Mouse (Mus musculus): ENCODE results near the gene Arhgap4. TPM values are rescaled to one million over a fixed set of nuclear protein-coding genes. Genes with fewer than 3 reads are reported as not detected.
A peak's percentile ranks its signal among the peaks of the same experiment; 100 is the strongest.

Arhgap4 gene
- 3.5 and 7.7 TPM in 2 replicates for total RNA-seq (2012; rRNA removed)

DNA sequence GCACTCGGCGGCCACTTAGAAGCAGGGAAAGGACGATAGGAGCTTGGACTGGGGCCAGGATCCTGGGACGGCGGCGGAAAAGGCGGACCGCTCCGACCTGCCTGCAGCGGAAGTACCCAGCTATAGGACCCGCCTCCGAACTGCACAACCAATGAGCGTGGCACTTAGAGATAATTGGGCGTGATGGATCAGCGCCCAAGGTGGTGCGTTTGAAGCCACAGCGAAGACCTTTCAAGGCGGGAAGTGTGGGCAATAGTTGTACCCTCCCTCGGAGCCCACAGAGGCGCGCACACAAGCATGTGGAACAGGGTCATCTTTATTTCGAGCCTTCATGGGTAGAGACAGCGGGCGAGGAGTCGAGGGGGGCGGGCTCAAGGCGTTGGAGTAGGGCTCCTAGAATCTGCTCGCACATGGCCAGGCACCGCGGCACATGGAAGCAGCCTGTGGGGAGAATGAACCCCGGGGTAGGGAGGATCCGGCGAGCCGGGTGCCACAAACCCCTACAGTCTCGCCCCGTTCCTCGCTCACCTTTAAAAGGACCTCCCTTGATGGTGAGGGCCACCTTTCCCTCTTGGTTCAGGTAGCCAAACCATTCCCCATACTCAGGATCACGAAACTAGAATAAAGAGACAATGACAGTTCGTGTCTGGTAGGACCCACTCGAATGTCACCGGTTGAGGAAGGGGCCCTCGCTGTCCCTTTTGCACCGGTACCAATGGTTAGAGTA, at the start of gene Arhgap4, which contains the start of gene Naa10:
Gene Arhgap4, minus strand, starts transcription at position 48 of the 727 bp plus-strand sequence.
Gene Naa10, minus strand, starts transcription at position 122 of the 727 bp plus-strand sequence.
- H3K9ac ChIP-seq (ENCODE audit: insufficient read depth, low read depth, low read length, poor library complexity, severe bottlenecking), result peak within 1 kb of the TSS; percentile 80
- peak within 1 kb of the TSS; percentile 66 for H3K27ac ChIP-seq (ENCODE audit: insufficient read depth, low read depth, low read length, poor library complexity, severe bottlenecking)
- H3K9me3 ChIP-seq (ENCODE audit: control insufficient read depth, insufficient read depth, low read depth, low read length), result no peaks in the 10 kb centered on the region
- peaks cover 21% of the 10 kb centered on the region for H3K36me3 ChIP-seq (ENCODE audit: control insufficient read depth, insufficient read depth, low read length, poor library complexity, severe bottlenecking)
- in situ Hi-C loops (cut with MboI; ENCODE audit: low sequenced_read_pairs in 2 of 2, unreplicated experiment in 2 of 2), result no loop called here
- TF ChIP-seq MAFK (IDR thresholded peaks at IDR 0.05; ENCODE audit: insufficient read depth, low read depth, low read length), result no peak
- TF ChIP-seq ZNF384 (IDR thresholded peaks at IDR 0.05; ENCODE audit: low read depth, low read length), result no peak
- TF ChIP-seq HCFC1 (IDR thresholded peaks at IDR 0.05; ENCODE audit: borderline replicate concordance, insufficient read depth, low read length), result no peak
- TF ChIP-seq ZC3H11A (IDR thresholded peaks at IDR 0.05; ENCODE audit: borderline replicate concordance, low read depth, low read length), result no peak
- TF ChIP-seq CHD2 (IDR thresholded peaks at IDR 0.05; ENCODE audit: low read depth, low read length), result no peak
- no peaks in the 10 kb centered on the region for H3K4me1 ChIP-seq (ENCODE audit: control insufficient read depth in 2 of 2, insufficient read depth in 2 of 2, low read length in 2 of 2, poor library complexity in 1 of 2)
- peak; percentile 73 for DNase-seq (ENCODE audit: low read depth, low spot score)
- peak within 1 kb of the TSS; percentile 76 to 97 for H3K4me3 ChIP-seq (ENCODE audit: insufficient read depth in 1 of 2, low read depth in 1 of 2, low read length in 2 of 2, poor library complexity in 1 of 2, severe bottlenecking in 1 of 2)

DNA sequence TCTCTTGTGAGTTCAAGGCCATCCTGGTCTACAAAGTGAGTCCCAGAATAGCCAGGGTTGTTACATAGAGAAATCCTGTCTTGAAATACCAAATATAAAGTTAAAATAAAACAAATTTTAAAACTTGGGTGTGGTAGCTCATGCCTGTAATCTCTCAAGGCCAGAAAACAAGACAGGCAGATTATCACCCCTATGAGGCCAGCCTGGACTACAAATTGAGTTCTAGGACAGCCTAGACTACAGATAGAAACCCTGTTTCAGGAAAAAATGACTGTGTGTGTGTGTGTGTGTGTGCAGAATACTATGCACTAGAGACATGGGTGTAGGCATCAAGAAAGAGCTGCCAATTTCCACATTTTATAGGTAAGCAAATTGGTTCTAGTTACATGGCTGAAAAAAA, 49.1 kb upstream of the Arhgap4 start:
- Histone ChIP-seq H3K36me3 (ENCODE audit: control insufficient read depth, insufficient read depth, low read length, poor library complexity, severe bottlenecking) (no peaks in the 10 kb centered on the region), H3K27ac (ENCODE audit: insufficient read depth, low read depth, low read length, poor library complexity, severe bottlenecking) (no peak overlapping the region), H3K4me1 (ENCODE audit: control insufficient read depth in 2 of 2, insufficient read depth in 2 of 2, low read length in 2 of 2, poor library complexity in 1 of 2) (peaks cover 0 to 2% of the 10 kb centered on the region in 2 experiments; a peak in 1 of 4 replicates), H3K9me3 (ENCODE audit: control insufficient read depth, insufficient read depth, low read depth, low read length) (no peaks in the 10 kb centered on the region), H3K4me3 (ENCODE audit: insufficient read depth in 1 of 2, low read depth in 1 of 2, low read length in 2 of 2, poor library complexity in 1 of 2, severe bottlenecking in 1 of 2) (no peak overlapping the region), H3K9ac (ENCODE audit: insufficient read depth, low read depth, low read length, poor library complexity, severe bottlenecking) (no peak overlapping the region)
- no peak for DNase-seq (ENCODE audit: low read depth, low spot score)
- in situ Hi-C loops (cut with MboI; ENCODE audit: low sequenced_read_pairs in 2 of 2, unreplicated experiment in 2 of 2), result loop anchor here in 1 of 2 experiments (25.0 kb wide), 1 partner anchor 267 kb away; the partner anchor contains the start of gene Flna
- TF ChIP-seq MAFK (IDR thresholded peaks at IDR 0.05; ENCODE audit: insufficient read depth, low read depth, low read length) (no peak), HCFC1 (IDR thresholded peaks at IDR 0.05; ENCODE audit: borderline replicate concordance, insufficient read depth, low read length) (no peak), ZC3H11A (IDR thresholded peaks at IDR 0.05; ENCODE audit: borderline replicate concordance, low read depth, low read length) (no peak), CHD2 (IDR thresholded peaks at IDR 0.05; ENCODE audit: low read depth, low read length) (no peak), ZNF384 (IDR thresholded peaks at IDR 0.05; ENCODE audit: low read depth, low read length) (no peak)

DNA sequence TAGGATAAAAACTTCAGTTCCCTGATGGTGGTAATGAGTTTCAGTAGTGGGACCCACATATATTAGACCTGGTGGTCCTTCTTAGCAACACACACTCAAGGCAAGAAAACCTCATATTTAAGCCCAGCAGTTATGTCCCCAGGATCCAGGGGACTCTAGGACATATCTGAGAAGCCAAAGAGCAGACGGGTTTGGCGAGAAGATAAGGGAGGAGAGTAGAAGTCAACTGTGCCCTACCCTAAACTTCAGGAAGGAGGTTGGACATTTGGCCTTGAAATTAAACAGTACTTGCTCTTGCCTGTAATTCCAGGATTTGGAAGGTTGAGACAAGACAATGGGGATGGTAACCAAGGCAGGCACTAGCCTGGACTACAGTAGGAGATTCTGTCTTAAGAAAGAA, 48.1 kb upstream of the Arhgap4 start:
- no peak overlapping the region for H3K4me3 ChIP-seq (ENCODE audit: insufficient read depth in 1 of 2, low read depth in 1 of 2, low read length in 2 of 2, poor library complexity in 1 of 2, severe bottlenecking in 1 of 2)
- peaks cover 4% of the 10 kb centered on the region; the same call in 1 of the 2 replicates for H3K36me3 ChIP-seq (ENCODE audit: control insufficient read depth, insufficient read depth, low read length, poor library complexity, severe bottlenecking)
- peaks cover 0 to 2% of the 10 kb centered on the region in 2 experiments; a peak in 1 of 4 replicates for H3K4me1 ChIP-seq (ENCODE audit: control insufficient read depth in 2 of 2, insufficient read depth in 2 of 2, low read length in 2 of 2, poor library complexity in 1 of 2)
- H3K9ac ChIP-seq (ENCODE audit: insufficient read depth, low read depth, low read length, poor library complexity, severe bottlenecking), result no peak overlapping the region
- no peaks in the 10 kb centered on the region for H3K9me3 ChIP-seq (ENCODE audit: control insufficient read depth, insufficient read depth, low read depth, low read length)
- TF ChIP-seq ZC3H11A (IDR thresholded peaks at IDR 0.05; ENCODE audit: borderline replicate concordance, low read depth, low read length) (no peak), CHD2 (IDR thresholded peaks at IDR 0.05; ENCODE audit: low read depth, low read length) (no peak), ZNF384 (IDR thresholded peaks at IDR 0.05; ENCODE audit: low read depth, low read length) (no peak), MAFK (IDR thresholded peaks at IDR 0.05; ENCODE audit: insufficient read depth, low read depth, low read length) (no peak), HCFC1 (IDR thresholded peaks at IDR 0.05; ENCODE audit: borderline replicate concordance, insufficient read depth, low read length) (no peak)
- in situ Hi-C loops (cut with MboI; ENCODE audit: low sequenced_read_pairs in 2 of 2, unreplicated experiment in 2 of 2), result loop anchor here in 1 of 2 experiments (25.0 kb wide), 1 partner anchor 268 kb away; the partner anchor contains the start of gene Flna
- no peak for DNase-seq (ENCODE audit: low read depth, low spot score)
- no peak overlapping the region for H3K27ac ChIP-seq (ENCODE audit: insufficient read depth, low read depth, low read length, poor library complexity, severe bottlenecking)

DNA sequence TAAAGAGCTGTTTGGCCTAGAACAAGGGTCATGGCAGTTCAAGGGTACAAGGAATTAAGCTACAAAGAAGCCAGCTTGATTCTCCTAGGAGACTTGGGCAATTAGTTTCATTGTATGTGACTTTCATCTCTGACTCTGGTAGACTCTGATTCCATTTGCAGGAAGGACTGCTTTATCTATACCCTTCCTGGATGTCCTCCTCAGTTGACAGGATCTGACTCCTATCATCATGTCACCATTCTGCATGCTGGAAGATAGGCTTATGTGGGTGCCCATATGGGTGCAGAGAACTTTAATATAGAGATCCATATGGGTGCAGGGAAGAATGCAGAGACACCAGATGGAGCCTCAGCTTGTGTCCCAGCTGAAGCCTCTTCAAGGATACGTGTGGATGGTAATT, 47.5 kb upstream of the Arhgap4 start:
- H3K4me3 ChIP-seq (ENCODE audit: insufficient read depth in 1 of 2, low read depth in 1 of 2, low read length in 2 of 2, poor library complexity in 1 of 2, severe bottlenecking in 1 of 2), result no peak overlapping the region
- peaks cover 9% of the 10 kb centered on the region for H3K36me3 ChIP-seq (ENCODE audit: control insufficient read depth, insufficient read depth, low read length, poor library complexity, severe bottlenecking)
- TF ChIP-seq ZC3H11A (IDR thresholded peaks at IDR 0.05; ENCODE audit: borderline replicate concordance, low read depth, low read length) (no peak), MAFK (IDR thresholded peaks at IDR 0.05; ENCODE audit: insufficient read depth, low read depth, low read length) (no peak), HCFC1 (IDR thresholded peaks at IDR 0.05; ENCODE audit: borderline replicate concordance, insufficient read depth, low read length) (no peak), ZNF384 (IDR thresholded peaks at IDR 0.05; ENCODE audit: low read depth, low read length) (no peak)
- H3K9ac ChIP-seq (ENCODE audit: insufficient read depth, low read depth, low read length, poor library complexity, severe bottlenecking), result no peak overlapping the region
- H3K9me3 ChIP-seq (ENCODE audit: control insufficient read depth, insufficient read depth, low read depth, low read length), result no peaks in the 10 kb centered on the region
- no peak for DNase-seq (ENCODE audit: low read depth, low spot score)
- in situ Hi-C loops (cut with MboI; ENCODE audit: low sequenced_read_pairs in 2 of 2, unreplicated experiment in 2 of 2), result loop anchor here in 1 of 2 experiments (25.0 kb wide), 1 partner anchor 268 kb away; the partner anchor contains the start of gene Flna
- H3K4me1 ChIP-seq (ENCODE audit: control insufficient read depth in 2 of 2, insufficient read depth in 2 of 2, low read length in 2 of 2, poor library complexity in 1 of 2), result peaks cover 0 to 2% of the 10 kb centered on the region in 2 experiments; a peak in 1 of 4 replicates
- no peak overlapping the region for H3K27ac ChIP-seq (ENCODE audit: insufficient read depth, low read depth, low read length, poor library complexity, severe bottlenecking)
